Mouse (Mus musculus) spleen, postnatal 10 days (tissue): Measurements from ENCODE around the gene Cox5b.

Experiments used
- DNase-seq, 2 experiments: peaks; one replicate each; pipeline ENCODE4 v3.0.0; 2021 to 2022; ENCODE audit warnings: low spot score in 2 of 2

Cox5b gene

DNA sequence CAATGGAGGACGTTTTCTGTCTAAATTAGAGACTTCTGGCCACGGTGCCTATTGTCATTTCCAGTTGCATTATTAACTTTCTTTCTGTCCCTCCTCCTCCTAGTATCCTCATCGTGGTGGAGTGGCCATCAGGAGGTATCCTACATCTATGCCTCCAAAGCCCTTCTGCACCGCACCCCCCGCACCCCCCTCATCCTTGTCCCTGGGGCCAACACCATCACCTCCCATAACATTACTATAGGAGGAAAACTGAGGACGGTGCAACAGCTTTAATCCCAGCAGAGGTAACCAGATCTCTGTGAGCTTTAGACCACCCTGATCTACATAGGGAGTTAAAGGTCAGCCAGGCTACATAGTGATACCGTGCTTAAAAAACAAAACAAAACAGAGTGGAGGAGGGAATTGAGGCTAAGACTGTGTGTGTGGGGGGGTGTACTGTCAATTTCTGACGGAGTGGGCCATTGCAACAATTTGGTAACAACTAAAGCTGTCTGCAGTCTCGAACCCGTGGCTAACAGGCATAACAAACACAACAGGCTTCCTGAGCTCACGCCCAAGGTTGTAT is 496 bp upstream of the Cox5b start:
- DNase-seq, result no peak

DNA sequence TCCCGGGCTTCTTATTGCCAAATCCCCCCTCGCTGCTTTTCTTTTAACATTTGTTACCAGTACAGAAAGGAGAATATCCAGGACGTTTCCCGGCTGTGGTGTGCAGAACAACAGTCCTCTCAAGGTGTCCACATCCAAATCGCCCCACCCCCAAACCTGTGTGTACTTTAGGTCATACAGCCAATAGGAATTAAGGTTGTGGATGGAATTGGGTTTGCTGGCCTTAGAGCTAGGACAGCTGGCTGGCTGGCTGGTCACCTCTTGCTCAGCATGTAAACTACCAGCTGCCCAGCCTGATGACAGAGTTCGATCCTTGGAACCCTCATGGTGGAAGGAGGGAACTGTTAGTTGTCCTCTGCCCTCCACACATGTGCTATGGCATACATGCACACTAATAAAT is 3.6 kb downstream of the Cox5b start:
- no peak for DNase-seq

DNA sequence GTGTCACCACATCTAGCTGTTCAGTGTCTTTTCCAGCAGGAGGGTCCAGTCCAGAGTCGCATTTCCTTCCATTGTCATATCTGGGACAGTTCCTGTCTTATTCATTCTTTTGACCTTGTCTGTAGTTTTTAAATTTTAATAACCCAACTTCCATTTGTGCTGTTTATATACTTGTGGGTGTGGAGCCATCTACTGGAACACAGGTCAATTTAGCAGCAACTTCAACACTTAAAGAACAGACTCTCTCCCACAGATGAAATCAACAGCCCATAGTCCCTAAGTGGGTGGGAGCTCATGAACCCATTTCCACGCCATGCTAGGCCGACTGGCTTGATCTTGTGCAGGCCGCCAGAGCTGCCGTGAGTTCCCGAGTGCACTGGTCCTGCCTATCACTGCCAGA is 5.2 kb downstream of the Cox5b start:
- no peak for DNase-seq

DNA sequence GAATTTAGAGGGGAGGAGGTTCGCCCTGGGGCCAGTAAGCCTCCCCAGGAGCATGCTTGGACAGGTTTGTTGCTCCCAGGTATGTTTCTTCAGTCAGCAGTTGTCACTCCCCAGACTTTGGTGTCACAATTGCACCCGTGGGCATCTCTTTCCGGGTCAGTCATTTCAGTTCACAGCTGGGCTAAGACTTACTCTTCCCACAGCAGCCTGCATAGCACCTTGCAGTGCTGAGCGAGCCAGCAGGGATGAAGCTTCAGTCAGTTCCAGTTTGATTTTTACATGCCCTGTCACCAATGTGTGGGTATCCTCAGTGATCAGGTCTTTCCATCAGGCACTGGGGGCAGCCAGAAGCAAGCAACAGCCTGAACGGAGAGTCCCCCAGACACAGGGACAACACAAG is 5.8 kb downstream of the Cox5b start:
- no peak for DNase-seq

DNA sequence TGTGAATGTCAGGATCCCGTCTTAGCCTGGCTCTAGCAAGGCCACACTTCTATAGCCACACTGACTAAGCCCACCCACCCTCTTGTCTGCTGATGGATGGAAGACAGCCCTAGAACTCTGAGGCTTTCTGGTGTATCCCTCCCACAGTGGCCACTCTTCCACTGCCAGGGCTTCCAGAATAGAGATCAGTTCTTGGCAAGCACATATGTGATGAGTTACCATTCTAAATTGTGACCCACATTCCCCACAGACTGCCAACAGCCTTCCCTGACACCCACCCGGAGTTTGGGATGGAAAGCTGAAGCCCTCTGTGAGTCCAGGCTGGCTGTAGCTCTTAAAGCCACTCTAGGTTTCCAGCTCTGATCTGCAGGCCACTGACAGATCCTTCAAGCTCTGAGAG is 15.9 kb downstream of the Cox5b start:
- no peak for DNase-seq

DNA sequence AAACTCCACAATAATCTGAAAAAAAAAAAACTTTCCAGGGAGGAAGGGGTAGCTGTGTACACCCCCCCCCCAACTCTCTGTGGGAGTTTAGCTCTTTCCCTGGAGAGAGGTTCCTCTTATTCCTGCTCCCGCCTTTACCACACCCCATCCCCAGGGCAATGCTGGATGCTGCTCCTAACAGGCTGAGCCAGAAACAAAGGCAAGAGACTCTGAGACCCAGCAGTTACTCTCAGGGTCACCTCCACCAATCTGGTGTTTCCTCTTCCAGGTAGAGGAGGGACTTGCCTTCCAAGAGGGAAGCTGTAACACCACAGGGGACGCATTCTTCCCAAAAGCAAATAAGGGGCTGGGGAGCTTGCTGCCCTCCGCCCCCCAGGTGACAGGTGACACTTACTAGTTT is 16.5 kb downstream of the Cox5b start:
- DNase-seq, result no peak

DNA sequence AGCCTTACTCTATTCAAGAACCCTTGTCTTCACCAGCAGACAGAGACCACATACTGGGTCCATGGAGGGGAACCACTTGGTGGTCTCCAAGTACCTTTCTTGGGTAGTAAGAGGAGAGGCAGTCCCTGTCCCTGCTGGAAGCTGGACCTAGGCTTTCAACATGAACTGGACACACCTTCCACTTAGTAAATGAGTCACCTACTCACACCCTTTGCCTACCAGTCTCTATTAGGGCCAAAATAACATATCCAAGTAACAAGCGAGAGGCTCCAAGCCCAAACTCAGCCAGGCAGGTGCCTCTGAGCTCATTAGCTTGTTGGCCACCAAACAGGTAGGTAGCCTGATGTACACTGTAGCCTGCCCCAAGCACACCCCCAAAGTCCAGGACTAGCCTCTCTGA is 17.4 kb downstream of the Cox5b start:
- no peak for DNase-seq

DNA sequence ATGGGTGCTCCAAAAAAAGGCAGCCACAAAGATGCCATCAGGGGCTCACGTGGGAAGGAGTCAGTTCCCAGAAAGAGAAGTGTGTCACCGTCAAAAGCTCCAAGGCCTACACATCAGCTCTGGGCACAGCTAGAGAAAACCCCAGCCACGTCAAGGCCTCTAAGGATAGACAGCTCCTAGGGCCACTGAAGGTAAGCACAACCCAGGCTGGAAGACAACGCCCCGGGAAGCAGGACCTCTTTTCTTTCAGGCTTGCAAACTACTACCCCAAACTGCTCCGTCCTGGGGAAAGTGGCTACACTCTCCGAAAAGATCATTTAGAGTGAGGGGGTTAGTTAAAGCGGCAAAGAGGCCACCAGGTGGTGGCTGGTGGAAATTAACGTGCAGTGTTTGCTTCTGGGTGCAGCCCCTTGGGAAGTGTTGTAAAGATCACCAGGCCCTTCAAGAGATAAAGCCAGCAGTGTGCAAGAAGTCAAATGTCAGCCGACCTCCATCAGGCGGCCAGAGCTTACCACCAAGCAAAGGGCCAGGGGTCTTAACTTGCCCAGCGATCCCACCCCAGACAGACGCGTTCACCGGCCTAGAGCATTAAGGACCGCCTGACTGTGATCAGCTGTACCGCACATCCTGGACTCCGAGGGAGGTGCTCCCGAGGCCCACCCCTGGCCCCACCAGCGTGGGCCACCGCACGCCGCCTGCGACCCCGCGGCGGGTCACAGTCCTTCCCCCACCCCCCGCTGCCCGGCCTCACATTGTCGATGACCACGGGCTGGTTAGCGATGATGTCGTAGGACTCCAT is 18.0 kb downstream of the Cox5b start:
- peak; percentile 36 to 57 for DNase-seq

DNA sequence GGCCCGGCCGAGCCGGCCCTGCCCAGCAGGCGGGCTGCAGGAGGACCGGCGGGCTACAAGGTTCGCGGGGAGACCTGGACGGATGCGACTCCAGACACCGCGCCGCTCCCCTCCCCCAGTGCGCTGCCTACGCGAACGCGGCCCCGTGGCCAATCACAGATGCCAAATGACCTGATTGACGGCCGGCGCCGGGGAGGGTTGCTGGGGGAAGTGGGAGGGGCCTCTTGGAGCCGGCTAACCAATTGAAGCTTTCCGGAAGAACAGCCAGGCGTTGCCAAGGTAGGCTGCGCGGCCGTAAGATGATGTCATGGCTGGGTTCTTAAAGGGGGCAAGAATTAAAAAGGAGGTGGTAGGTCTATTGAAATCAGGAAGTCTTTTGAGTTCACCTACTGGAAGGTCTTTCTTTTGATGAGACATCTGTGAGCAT is 18.6 kb downstream of the Cox5b start, which contains the start of gene 4933424G06Rik:
4933424G06Rik (plus strand) TSS at position 296 of the 427 bp plus-strand sequence.
- peak; percentile 93 to 98 for DNase-seq

DNA sequence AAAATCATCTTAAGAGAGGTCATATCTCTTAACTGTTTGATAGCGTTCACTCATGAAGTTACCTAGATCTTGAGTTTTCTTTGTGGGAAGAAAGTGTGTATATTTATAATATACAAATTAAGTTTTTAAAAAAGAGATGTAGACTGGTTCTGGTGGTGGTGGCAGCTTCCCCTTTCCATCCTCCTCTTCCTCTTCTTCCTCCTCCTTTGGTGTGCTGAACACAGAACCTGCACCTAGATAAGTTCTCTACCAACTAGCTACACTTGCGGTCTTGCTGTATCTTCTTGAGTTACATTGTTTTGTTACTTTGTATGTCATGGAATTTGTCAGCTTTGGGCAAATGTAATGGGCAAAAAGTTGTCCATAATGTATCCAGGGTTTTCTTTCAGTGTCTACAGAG is 19.9 kb downstream of the Cox5b start:
- DNase-seq, result no peak

DNA sequence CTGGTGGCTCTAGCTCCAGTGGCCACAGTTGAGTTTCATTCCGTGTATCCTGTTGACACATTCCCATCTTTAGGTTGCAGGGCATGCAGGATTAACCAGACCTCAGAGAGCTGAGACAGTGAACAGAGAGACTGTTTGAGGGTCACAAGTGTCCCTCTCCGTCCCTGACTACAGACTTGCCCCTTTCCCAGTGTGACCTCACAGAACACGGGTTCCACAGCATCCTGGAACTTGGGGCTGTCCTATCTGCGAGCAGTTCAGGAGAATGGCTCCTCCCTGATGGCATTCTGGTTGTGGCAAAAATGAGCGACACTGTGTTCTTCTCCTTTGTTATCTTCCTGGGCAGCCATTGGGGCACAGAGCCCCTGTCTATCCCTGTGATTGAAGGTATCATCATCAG is 23.1 kb downstream of the Cox5b start, which contains the start of gene Actr1b:
Actr1b (minus strand) TSS at position 112 of the 400 bp plus-strand sequence.
- no peak for DNase-seq

DNA sequence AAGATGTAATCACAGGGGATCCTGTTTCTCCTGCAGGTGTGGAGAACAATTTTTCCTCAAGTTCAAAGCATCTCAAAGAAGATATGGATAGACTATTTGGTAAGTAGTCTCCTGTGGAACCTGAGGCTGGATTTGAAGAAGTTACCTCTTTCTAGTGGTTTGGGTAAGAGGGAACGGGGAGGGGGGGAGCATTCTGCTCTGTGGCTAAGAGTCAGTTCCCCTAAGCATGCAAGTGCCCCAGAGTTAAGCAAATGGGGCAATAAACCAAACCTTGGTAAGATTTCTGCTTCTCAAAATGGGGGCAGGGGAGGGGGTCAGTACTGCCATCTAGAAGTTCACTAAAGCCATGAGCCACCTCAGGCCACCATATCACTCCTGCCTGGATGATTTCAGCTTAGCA is 27.5 kb downstream of the Cox5b start:
- no peak for DNase-seq

DNA sequence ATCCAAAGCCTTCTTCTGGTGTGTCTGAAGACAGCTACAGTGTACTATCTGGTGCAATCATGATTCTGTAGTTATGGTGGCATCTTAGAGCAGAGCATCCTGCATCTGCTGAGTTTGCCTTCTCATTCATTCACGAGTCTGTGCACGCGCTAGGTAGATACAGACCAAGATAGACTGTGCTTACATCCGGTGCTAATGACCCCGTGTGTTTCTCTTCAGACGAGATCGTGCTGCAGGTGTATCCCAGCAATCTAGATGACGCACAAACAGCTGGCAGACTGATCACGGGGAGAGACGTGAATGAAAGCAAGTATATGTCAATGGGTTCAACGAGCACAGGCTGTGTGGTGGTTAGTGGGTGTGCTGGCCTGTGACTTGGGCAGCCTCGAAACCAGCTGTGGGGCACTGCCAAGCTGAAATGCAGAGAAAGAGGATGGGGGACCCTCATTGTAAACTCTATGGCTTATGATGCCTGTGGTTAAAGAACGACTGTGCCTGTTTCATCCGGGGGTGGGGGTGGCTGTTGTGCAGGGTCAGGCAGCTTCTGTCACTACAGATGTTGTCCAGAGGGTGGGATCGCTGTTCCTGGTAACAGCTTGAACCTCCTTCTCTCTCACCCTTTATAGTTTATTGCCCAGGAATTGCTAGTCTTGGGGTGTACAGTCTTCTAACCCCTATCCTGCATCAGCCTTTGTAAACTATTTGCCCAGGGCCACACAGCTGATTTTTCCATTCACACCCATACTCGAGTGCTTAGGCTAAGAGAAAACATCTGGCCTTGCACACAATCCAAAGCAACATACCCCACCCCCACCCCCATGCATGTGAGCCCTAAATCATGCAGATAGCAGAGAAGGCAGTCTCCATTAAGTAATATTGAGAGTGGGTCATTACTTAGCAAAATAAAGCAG is 32.2 kb downstream of the Cox5b start:
- DNase-seq, result no peak

DNA sequence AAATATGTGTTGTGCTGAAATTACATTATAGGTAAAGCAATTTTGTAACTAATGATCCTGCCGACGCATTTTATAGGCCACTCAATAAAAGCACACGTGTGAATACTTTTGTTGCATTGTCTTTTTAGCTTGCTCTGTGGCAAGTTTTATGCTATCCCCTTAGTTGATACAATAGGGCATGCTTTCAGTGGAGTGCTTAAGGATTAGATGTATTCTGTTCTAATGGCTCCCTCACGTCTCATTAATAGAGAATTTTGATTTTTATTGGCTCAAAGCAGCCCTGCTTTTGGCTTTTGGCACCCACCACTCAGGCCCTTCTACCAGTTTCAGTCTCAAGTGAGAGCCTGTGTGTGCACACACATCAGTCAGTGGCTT is 32.8 kb downstream of the Cox5b start:
- no peak for DNase-seq

DNA sequence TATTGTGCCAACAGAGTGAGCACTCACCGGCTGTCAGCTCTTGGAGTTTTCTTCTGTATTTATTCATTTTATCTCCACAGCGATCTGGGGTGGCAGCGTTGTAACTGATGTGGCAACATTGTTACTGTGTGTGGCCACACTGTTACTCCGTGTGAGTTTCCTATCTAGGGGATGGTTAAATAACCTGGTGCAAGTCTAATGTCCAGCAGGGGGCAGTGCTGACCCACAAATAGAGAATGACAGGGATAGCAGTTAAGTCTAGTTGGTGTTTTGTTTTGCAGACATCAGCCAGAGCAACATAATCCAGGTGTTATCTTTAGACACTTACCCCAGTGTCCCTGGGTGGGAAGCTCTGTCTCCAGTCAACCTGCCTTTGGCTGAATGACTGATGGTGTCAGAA is 46.1 kb downstream of the Cox5b start:
- peak; percentile 60 to 85 for DNase-seq

DNA sequence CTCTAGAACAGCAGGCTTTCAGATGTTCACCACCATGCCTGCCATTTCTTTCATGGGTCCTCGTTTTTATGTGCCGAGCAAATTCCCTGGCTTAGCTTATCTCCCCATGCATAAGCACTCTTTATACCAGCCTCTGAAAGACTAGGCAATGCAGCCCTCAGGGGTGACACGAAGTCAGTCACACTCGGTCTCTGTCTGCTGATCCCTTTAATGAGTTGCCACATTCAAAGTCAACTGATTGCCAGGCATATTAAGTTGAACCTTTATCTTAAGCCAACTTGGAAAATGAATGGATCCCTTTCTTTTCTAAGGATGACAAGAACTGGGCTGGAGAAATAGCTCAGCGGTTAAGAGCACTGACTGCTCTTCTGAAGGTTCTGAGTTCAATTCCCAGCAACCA is 48.0 kb downstream of the Cox5b start:
- DNase-seq, result no peak

DNA sequence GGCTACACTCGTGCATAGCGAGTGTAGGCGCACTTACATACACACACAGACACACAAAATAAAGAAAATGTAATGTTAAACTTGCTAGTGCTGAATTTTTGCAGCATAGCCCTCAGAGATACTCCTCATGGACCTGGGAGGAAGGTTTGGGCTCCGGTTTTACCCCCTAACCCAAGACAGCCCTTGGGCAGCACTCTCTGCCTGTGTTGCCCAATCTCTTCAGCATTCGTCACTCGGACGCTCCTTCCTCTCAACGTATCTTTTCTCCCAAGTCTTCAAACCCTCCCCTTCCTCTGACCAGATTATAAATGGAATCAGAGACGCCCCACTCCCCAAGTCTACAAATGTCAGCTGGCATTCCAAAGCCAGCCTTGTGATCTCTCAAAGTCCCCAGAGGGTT is 51.8 kb downstream of the Cox5b start:
- DNase-seq, result no peak
